Mouse (Mus musculus) embryonic facial prominence, embryonic 14.5 days (tissue): ENCODE data around the gene Tfpi2. TPM values are rescaled to one million over a fixed set of nuclear protein-coding genes. Genes with fewer than 3 reads are reported as not detected.
A peak's percentile ranks its signal among the peaks of the same experiment; 100 is the strongest.

Experiments
- ATAC-seq: fragments of 200-750 bp; cut with Nextera tagmentation; 2 replicates; pipeline ENCODE4 v1.8.0; 2017; ENCODE audit warnings: low read depth, moderate number of reproducible peaks, moderate TSS enrichment
- DNase-seq: peaks from one replicate; pipeline ENCODE4 v3.0.0-alpha.2; 2015; ENCODE audit warnings: low spot score
- H3K27ac ChIP-seq: fragments of 300-500 bp; sonication (generic); replicated peaks from 2 replicates; pipeline ENCODE4 v1.5.1; 2014; ENCODE audit warnings: low read depth, mild to moderate bottlenecking, low read length, moderate library complexity
- H3K27me3 ChIP-seq: fragments of 300-500 bp; sonication (generic); replicated peaks from 2 replicates; pipeline ENCODE4 v1.6.1; 2014; ENCODE audit warnings: low read length; ENCODE audit not compliant: control insufficient read depth, insufficient read depth
- H3K36me3 ChIP-seq: fragments of 300-500 bp; sonication (generic); 2 replicates; pipeline ENCODE4 v1.6.1; 2014; ENCODE audit warnings: low read length, mixed read lengths; ENCODE audit not compliant: control insufficient read depth, insufficient read depth
- H3K4me1 ChIP-seq: fragments of 300-500 bp; sonication (generic); 2 replicates; pipeline ENCODE4 v1.6.1; 2014; ENCODE audit warnings: antibody characterized with exemption, low read length; ENCODE audit not compliant: control insufficient read depth, insufficient read depth
- H3K4me2 ChIP-seq: fragments of 300-500 bp; sonication (generic); 2 replicates; pipeline ENCODE4 v1.6.1; 2014; ENCODE audit warnings: low read depth, mild to moderate bottlenecking, low read length, moderate library complexity, mixed read lengths
- H3K4me3 ChIP-seq: fragments of 300-500 bp; sonication (generic); 2 replicates; pipeline ENCODE4 v1.5.1; 2014; ENCODE audit warnings: low read depth, mild to moderate bottlenecking, low read length
- H3K9ac ChIP-seq: fragments of 300-500 bp; sonication (generic); 2 replicates; pipeline ENCODE4 v1.6.1; 2014; ENCODE audit warnings: low read depth, mild to moderate bottlenecking, low read length, moderate library complexity, mixed read lengths
- H3K9me3 ChIP-seq: fragments of 300-500 bp; sonication (generic); 2 replicates; pipeline ENCODE4 v1.6.1; 2016; ENCODE audit warnings: low read length; ENCODE audit not compliant: control insufficient read depth
- WGBS: fragments of 180-500 bp; shearing (Covaris S2); extraction: QIAGEN DNeasy Blood & Tissue Kit; methylation state at CpG from one replicate; pipeline ENCODE4 v1.1.7; 2014; 5-methylcytosine and 5-hydroxymethylcytosine counted together
- polyA plus RNA-seq: library from polyadenylated mRNA; unstranded; fragments of >200 nt; fragmentation: Nextera tagmentation; extraction: Ambion mirVana; gene quantifications from 2 replicates; pipeline ENCODE4 v1.2.1, GENCODE M21; 2014

The Tfpi2 gene
- 3.5 TPM in 2 replicates for polyA plus RNA-seq

DNA sequence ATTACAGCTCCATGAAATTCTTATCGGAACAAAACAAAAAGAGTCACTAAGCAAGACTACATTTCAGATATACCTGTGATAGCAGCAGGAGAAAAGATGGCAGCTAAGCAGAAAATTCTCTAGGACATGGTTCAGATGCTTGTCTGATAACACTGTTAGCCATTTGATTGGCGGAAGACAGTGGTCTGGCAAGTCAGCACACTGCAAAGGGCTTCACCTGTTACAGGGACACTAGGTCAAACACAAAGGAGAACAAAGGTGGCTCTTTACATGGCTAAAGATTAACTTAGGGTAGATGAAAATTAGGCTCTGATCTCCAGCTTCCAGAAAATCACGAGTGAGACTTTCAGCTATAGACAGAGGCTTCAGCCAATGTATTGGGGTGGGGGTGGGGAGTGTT is at the start of gene Tfpi2:
TSS of gene Tfpi2 (minus strand) at position 170 of the 400 bp plus-strand sequence.
- no peaks in the 10 kb centered on the region for H3K27me3 ChIP-seq
- H3K9ac ChIP-seq = no peak within 1 kb of the TSS
- no peak within 1 kb of the TSS for H3K4me3 ChIP-seq
- H3K4me2 ChIP-seq = no peak within 1 kb of the TSS
- DNase-seq (no peak), ATAC-seq (no peak)
- 82% methylated on average over 3 of the region's 3 CpGs for WGBS
- no peaks in the 10 kb centered on the region for H3K36me3 ChIP-seq
- no peaks in the 10 kb centered on the region for H3K4me1 ChIP-seq
- H3K27ac ChIP-seq = no peak within 1 kb of the TSS
- H3K9me3 ChIP-seq = no peaks in the 10 kb centered on the region

DNA sequence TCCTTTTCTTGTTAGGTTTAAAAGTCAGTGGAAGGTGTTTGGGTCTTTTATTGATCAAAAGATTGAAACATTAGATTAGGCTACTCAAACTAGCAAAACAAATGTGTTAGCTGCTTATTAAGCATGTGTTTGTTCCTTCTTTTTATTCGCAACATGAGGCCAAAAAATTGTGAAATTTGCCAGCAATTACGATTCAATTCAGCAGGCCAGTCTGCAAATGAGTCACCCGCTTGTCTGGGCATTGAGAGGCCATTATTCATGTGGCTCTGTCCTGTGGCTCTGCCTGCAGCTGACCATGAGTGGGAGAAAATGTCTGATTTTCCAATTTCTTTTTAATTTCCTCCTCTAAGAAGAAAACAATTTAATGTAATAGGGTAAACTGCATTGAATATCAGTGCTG is 42.2 kb upstream of the Tfpi2 start:
- no peak for DNase-seq
- Histone ChIP-seq H3K4me3 (no peak overlapping the region), H3K9ac (no peak overlapping the region), H3K27ac (no peak overlapping the region), H3K4me2 (no peak overlapping the region), H3K27me3 (no peaks in the 10 kb centered on the region), H3K36me3 (no peaks in the 10 kb centered on the region), H3K9me3 (no peaks in the 10 kb centered on the region), H3K4me1 (no peaks in the 10 kb centered on the region)
- ATAC-seq = no peak
- 81% methylated on average over 3 of the region's 3 CpGs for WGBS

GRCm38 (mm10) chr6:4026367-4026766 is 37.6 kb upstream of the Tfpi2 start:
- Histone ChIP-seq H3K4me2 (no peak overlapping the region), H3K27ac (no peak overlapping the region), H3K9me3 (no peaks in the 10 kb centered on the region), H3K9ac (no peak overlapping the region), H3K27me3 (no peaks in the 10 kb centered on the region), H3K36me3 (no peaks in the 10 kb centered on the region), H3K4me1 (no peaks in the 10 kb centered on the region), H3K4me3 (no peak overlapping the region)
- 43% methylated on average over 2 of the region's 2 CpGs for WGBS
- no peak for DNase-seq
- no peak for ATAC-seq

DNA sequence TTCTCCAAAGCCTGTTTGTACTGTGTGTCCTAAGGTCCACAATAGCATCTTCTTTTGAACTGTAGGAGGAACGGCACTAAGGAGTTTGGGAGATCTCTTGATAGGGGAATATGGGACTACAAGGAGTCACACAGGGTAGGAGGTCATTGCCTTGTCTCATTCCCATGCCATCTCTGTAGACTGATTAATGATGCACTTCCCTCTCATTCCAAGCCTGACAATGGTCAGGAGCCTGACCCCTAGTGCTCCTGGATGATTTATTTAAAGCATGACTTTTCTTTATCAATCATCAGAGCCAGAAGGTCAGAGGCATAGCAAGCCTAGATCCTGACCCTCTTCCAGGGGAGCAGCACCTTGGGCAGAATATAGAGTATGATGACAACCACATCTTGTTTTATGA is 33.9 kb upstream of the Tfpi2 start:
- H3K4me3 ChIP-seq = no peak overlapping the region
- 71% methylated on average over 1 of the region's 1 CpGs for WGBS
- no peak overlapping the region for H3K4me2 ChIP-seq
- DNase-seq (no peak), ATAC-seq (no peak)
- H3K4me1 ChIP-seq = no peaks in the 10 kb centered on the region
- H3K27ac ChIP-seq = no peak overlapping the region
- no peaks in the 10 kb centered on the region for H3K27me3 ChIP-seq
- no peaks in the 10 kb centered on the region for H3K36me3 ChIP-seq
- H3K9ac ChIP-seq = no peak overlapping the region
- no peaks in the 10 kb centered on the region for H3K9me3 ChIP-seq

DNA sequence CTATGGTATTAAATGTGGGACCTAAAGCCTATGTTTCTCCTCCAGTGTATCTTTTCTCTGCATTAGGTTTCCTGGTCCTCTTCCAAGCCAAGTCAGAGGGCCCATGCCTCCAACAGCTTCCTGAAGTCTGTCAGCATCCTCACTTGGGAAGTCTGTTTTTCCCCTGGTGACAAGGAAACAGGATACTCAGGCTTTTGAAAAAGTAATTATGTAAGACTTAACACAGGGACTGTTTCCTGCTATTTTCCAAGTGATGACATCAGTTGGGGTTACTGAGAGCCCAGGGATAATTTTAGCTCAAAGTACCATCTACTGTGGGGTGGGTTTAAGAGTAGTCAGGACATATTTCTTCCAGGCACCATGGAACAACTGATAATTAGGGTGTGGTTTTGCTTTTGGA is 20.8 kb upstream of the Tfpi2 start:
- Histone ChIP-seq H3K9ac (no peak overlapping the region), H3K36me3 (no peaks in the 10 kb centered on the region), H3K27ac (no peak overlapping the region), H3K4me3 (no peak overlapping the region), H3K9me3 (no peaks in the 10 kb centered on the region), H3K27me3 (no peaks in the 10 kb centered on the region), H3K4me2 (no peak overlapping the region), H3K4me1 (peaks cover under 1% of the 10 kb centered on the region; the same call in 1 of the 2 replicates)
- ATAC-seq (no peak), DNase-seq (peak; percentile 34)

DNA sequence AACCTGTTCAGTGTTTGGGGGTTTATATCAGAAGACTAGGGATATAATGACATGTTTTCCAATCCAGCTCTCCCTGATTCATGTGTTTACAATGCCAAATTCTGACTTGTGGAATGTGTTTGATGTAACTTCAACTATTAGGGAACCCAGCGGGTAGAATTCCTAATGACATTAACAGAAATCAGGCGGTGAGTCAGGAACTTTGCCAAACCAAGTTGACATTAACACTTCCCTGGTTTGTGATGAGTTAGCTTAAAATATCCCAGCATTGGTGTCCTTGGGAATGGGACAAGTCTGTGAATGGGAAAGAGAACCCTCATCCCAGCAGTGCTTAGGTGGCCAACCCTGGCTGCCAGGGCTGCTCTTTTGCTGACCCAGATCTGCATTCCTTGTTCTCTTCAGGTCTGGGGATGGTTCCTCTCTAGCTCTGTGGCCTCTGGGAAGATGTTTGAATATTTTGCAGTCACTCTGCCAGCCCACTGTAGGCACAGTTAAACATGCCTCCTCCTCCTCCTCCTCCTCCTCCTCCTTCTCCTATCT is 19.9 kb upstream of the Tfpi2 start:
- Histone ChIP-seq H3K27me3 (no peaks in the 10 kb centered on the region), H3K4me1 (peaks cover 7% of the 10 kb centered on the region; the same call in 1 of the 2 replicates), H3K4me2 (no peak overlapping the region), H3K9ac (no peak overlapping the region), H3K27ac (no peak overlapping the region), H3K9me3 (no peaks in the 10 kb centered on the region), H3K4me3 (no peak overlapping the region), H3K36me3 (no peaks in the 10 kb centered on the region)
- WGBS = 46% methylated on average over 2 of the region's 2 CpGs
- ATAC-seq = no peak
- peak; percentile 9 for DNase-seq

GRCm38 (mm10) chr6:4004808-4005207 is 16.1 kb upstream of the Tfpi2 start:
- Histone ChIP-seq H3K4me3 (peak overlapping the region; percentile 53), H3K9me3 (no peaks in the 10 kb centered on the region), H3K9ac (peak overlapping the region; percentile 42; the same call in 1 of the 2 replicates), H3K27ac (peak overlapping the region; percentile 87), H3K4me1 (peaks cover 15% of the 10 kb centered on the region; the same call in 1 of the 2 replicates), H3K27me3 (no peaks in the 10 kb centered on the region), H3K36me3 (no peaks in the 10 kb centered on the region), H3K4me2 (peak overlapping the region; percentile 76)
- ATAC-seq (no peak), DNase-seq (no peak)
- WGBS = 60% methylated on average over 2 of the region's 2 CpGs

GRCm38 (mm10) chr6:4003890-4004306 is 15.2 kb upstream of the Tfpi2 start, which contains the start of gene Gng11:
Gene Gng11 (plus strand): TSS chr6:4003904.
- WGBS = 2% methylated on average over 18 of the region's 19 CpGs
- Histone ChIP-seq H3K27ac (peak within 1 kb of the TSS; percentile 87), H3K36me3 (no peaks in the 10 kb centered on the region), H3K4me1 (peaks cover 15% of the 10 kb centered on the region; the same call in 1 of the 2 replicates), H3K27me3 (no peaks in the 10 kb centered on the region), H3K4me3 (peak within 1 kb of the TSS; percentile 53), H3K4me2 (peak within 1 kb of the TSS; percentile 76), H3K9ac (peak within 1 kb of the TSS; percentile 82), H3K9me3 (no peaks in the 10 kb centered on the region)
- DNase-seq (peak; percentile 76), ATAC-seq (peak; percentile 82)

GRCm38 (mm10) chr6:4003445-4003844 is 14.7 kb upstream of the Tfpi2 start:
- H3K4me1 ChIP-seq = peaks cover 15% of the 10 kb centered on the region; the same call in 1 of the 2 replicates
- ATAC-seq (no peak), DNase-seq (peak; percentile 17)
- H3K27me3 ChIP-seq = no peaks in the 10 kb centered on the region
- H3K36me3 ChIP-seq = no peaks in the 10 kb centered on the region
- peak overlapping the region; percentile 82; the same call in 1 of the 2 replicates for H3K9ac ChIP-seq
- 31% methylated on average over 4 of the region's 4 CpGs for WGBS
- H3K9me3 ChIP-seq = no peaks in the 10 kb centered on the region
- H3K4me3 ChIP-seq = peak overlapping the region; percentile 53
- peak overlapping the region; percentile 76; the same call in 1 of the 2 replicates for H3K4me2 ChIP-seq
- peak overlapping the region; percentile 87; the same call in 1 of the 2 replicates for H3K27ac ChIP-seq
